Mouse (Mus musculus) liver, embryonic 14.5 days (tissue): Measurements from ENCODE around the gene Olfr1321. TPM values are rescaled to one million over a fixed set of nuclear protein-coding genes. Genes with fewer than 3 reads are reported as not detected.

ENCODE experiments used
- ATAC-seq: fragments of 200-750 bp; cut with Nextera tagmentation; 2 replicates; pipeline ENCODE4 v1.8.0; 2017; ENCODE audit warnings: moderate number of reproducible peaks, mild to moderate bottlenecking, moderate library complexity; ENCODE audit not compliant: insufficient read depth
- DNase-seq, 3 experiments: peaks; one replicate each; pipeline ENCODE4 v3.0.0-alpha.2; 2012 to 2013; ENCODE audit warnings: low read depth in 3 of 3, low spot score in 3 of 3
- H3K27ac ChIP-seq: fragments of 300-500 bp; sonication (generic); 2 replicates; pipeline ENCODE4 v1.5.1; 2014; ENCODE audit warnings: moderate library complexity, mild to moderate bottlenecking, control low read depth, inconsistent platforms
- H3K27me3 ChIP-seq: fragments of 300-500 bp; sonication (generic); 2 replicates; pipeline ENCODE4 v1.6.1; 2014; ENCODE audit warnings: mild to moderate bottlenecking, low read length, moderate library complexity; ENCODE audit not compliant: control insufficient read depth, insufficient read depth
- H3K36me3 ChIP-seq: fragments of 300-500 bp; sonication (generic); replicated peaks from 2 replicates; pipeline ENCODE4 v1.6.1; 2014; ENCODE audit warnings: low read depth; ENCODE audit not compliant: control insufficient read depth, insufficient read depth
- H3K4me1 ChIP-seq, 2 experiments: fragments of 200-500 bp in 1 of 2; fragments of 300-500 bp in 1 of 2; sonication (generic) in 1 of 2; replicated peaks; 2 replicates each; pipeline ENCODE4 v1.6.1; 2012 to 2014; ENCODE audit warnings: antibody characterized with exemption in 1 of 2, inconsistent platforms in 1 of 2, low read length in 1 of 2; ENCODE audit not compliant: control insufficient read depth in 2 of 2, insufficient read depth in 2 of 2
- H3K4me2 ChIP-seq: fragments of 300-500 bp; sonication (generic); 2 replicates; pipeline ENCODE4 v1.6.1; 2014; ENCODE audit warnings: low read depth, mild to moderate bottlenecking, control low read depth, moderate library complexity
- H3K4me3 ChIP-seq, 2 experiments: fragments of 200-500 bp in 1 of 2; fragments of 300-500 bp in 1 of 2; sonication (generic) in 1 of 2; 2 replicates each; pipeline ENCODE4 v1.5.1; 2012 to 2014; ENCODE audit warnings: low read depth in 2 of 2, low read length in 2 of 2, mild to moderate bottlenecking in 2 of 2, control low read depth in 1 of 2, inconsistent platforms in 1 of 2, moderate library complexity in 1 of 2; ENCODE audit not compliant: insufficient read depth in 1 of 2
- H3K9ac ChIP-seq: fragments of 300-500 bp; sonication (generic); replicated peaks from 2 replicates; pipeline ENCODE4 v1.6.1; 2014; ENCODE audit warnings: mild to moderate bottlenecking, control low read depth, moderate library complexity
- H3K9me3 ChIP-seq: fragments of 300-500 bp; sonication (generic); 2 replicates; pipeline ENCODE4 v1.6.1; 2016; ENCODE audit warnings: low read length, mixed read lengths; ENCODE audit not compliant: control insufficient read depth
- CTCF ChIP-seq: IDR thresholded peaks from 2 replicates; pipeline ENCODE4 v1.5.1; 2016; ENCODE audit warnings: antibody characterized with exemption, low read depth, control low read depth
- EP300 ChIP-seq: IDR thresholded peaks from 2 replicates; pipeline ENCODE4 v1.6.1; 2016; ENCODE audit warnings: antibody characterized with exemption, low read depth
- WGBS: fragments of 180-500 bp; shearing (Covaris S2); extraction: QIAGEN DNeasy Blood & Tissue Kit; methylation state at CpG from one replicate; pipeline ENCODE4 v1.1.7; 2014; ENCODE audit not compliant: insufficient replicate concordance; 5-methylcytosine and 5-hydroxymethylcytosine counted together
- polyA plus RNA-seq, 2 experiments: library from polyadenylated mRNA; depleted of rRNA in 1 of 2; stranded (reverse) in 1 of 2; unstranded in 1 of 2; fragments of >200 nt; fragmentation: Nextera tagmentation in 1 of 2; extraction: Ambion mirVana in 1 of 2; gene quantifications; 2 replicates each; pipeline versions ENCODE4 v1.2.1 to v1.2.3; 2012 to 2014

The Olfr1321 gene
- not detected in 2 replicates for polyA plus RNA-seq (2012; rRNA removed)
- polyA plus RNA-seq (2014; fragmentation: Nextera tagmentation; extraction: Ambion mirVana) = not detected in 2 replicates

GRCm38 (mm10) chrX:49734959-49735358 lies at the start of gene Olfr1321:
Gene Olfr1321 (minus strand): TSS chrX:49735059.
- 53% methylated on average over 2 of the region's 2 CpGs for WGBS
- Histone ChIP-seq H3K27me3 (no peaks in the 10 kb centered on the region), H3K4me1 (no peaks in the 10 kb centered on the region), H3K4me2 (no peak within 1 kb of the TSS), H3K9me3 (no peaks in the 10 kb centered on the region), H3K27ac (no peak within 1 kb of the TSS), H3K4me3 (no peak within 1 kb of the TSS), H3K36me3 (no peaks in the 10 kb centered on the region), H3K9ac (no peak within 1 kb of the TSS)
- ATAC-seq (no peak), DNase-seq (no peak)
- no peak for TF ChIP-seq CTCF
- TF ChIP-seq EP300 = no peak

- WGBS = 21% methylated on average over 2 of the region's 2 CpGs
- no peak for DNase-seq
Measured at GRCm38 (mm10) chrX:49770828-49771227, 36.0 kb upstream of the Olfr1321 start.

GRCm38 (mm10) chrX:49745192-49745591 lies 10.3 kb upstream of the Olfr1321 start:
- Histone ChIP-seq H3K4me2 (no peak overlapping the region), H3K4me1 (no peaks in the 10 kb centered on the region), H3K4me3 (no peak overlapping the region), H3K27me3 (no peaks in the 10 kb centered on the region), H3K36me3 (no peaks in the 10 kb centered on the region), H3K27ac (no peak overlapping the region), H3K9me3 (no peaks in the 10 kb centered on the region), H3K9ac (no peak overlapping the region)
- TF ChIP-seq EP300 = no peak
- no peak for TF ChIP-seq CTCF
- WGBS = 42% methylated on average over 5 of the region's 5 CpGs
- DNase-seq (no peak), ATAC-seq (no peak)

More at GRCm38 (mm10) chrX:49770828-49771227, 36.0 kb upstream of the Olfr1321 start:
- Histone ChIP-seq H3K4me3 (no peak overlapping the region), H3K4me1 (no peaks in the 10 kb centered on the region), H3K9ac (no peak overlapping the region), H3K27me3 (no peaks in the 10 kb centered on the region), H3K27ac (no peak overlapping the region), H3K9me3 (no peaks in the 10 kb centered on the region), H3K36me3 (no peaks in the 10 kb centered on the region), H3K4me2 (no peak overlapping the region)
- ATAC-seq = no peak
- TF ChIP-seq CTCF (0 out of 2 replicates have a peak, but pooled peaks have one; percentile 22), EP300 (no peak)

Other genes starting within 250 kb of the Olfr1321 start
- gene Olfr1320, start 62.7 kb downstream of the Olfr1321 start, polyA plus RNA-seq (2012; rRNA removed) = not detected in 2 replicates
- not detected in 2 replicates for gene Olfr1320, start 62.7 kb downstream of the Olfr1321 start, polyA plus RNA-seq (2014; fragmentation: Nextera tagmentation; extraction: Ambion mirVana)
- 24.6 and 26.6 TPM in 2 replicates for gene Igsf1, start 62.7 kb upstream of the Olfr1321 start, polyA plus RNA-seq (2012; rRNA removed)
- 35.6 and 39.1 TPM in 2 replicates for gene Igsf1, start 62.7 kb upstream of the Olfr1321 start, polyA plus RNA-seq (2014; fragmentation: Nextera tagmentation; extraction: Ambion mirVana)
- gene Olfr1322, start 156.4 kb upstream of the Olfr1321 start, polyA plus RNA-seq (2012; rRNA removed) = not detected in 2 replicates
- gene Olfr1322, start 156.4 kb upstream of the Olfr1321 start, polyA plus RNA-seq (2014; fragmentation: Nextera tagmentation; extraction: Ambion mirVana) = not detected in 2 replicates